Mouse (Mus musculus) liver, embryonic 13.5 days (tissue): ENCODE data around the gene Pwp1. TPM values are rescaled to one million over a fixed set of nuclear protein-coding genes. Genes with fewer than 3 reads are reported as not detected.
"Not testable (repeated sequence)": the region's sequence is repeated elsewhere in the genome, so short reads cannot be mapped to it uniquely, and the experiment has no call there.

Experiments
- ATAC-seq: fragments of 200-750 bp; cut with Nextera tagmentation; 2 replicates; pipeline ENCODE4 v1.8.0; 2017; ENCODE audit warnings: low read depth, mild to moderate bottlenecking, moderate number of reproducible peaks, moderate library complexity
- DNase-seq: peaks from one replicate; pipeline ENCODE4 v3.0.0; 2022
- H3K27ac ChIP-seq: fragments of 300-500 bp; sonication (generic); 2 replicates; pipeline ENCODE4 v1.5.1; 2015; ENCODE audit warnings: moderate library complexity, mild to moderate bottlenecking, inconsistent platforms
- H3K27me3 ChIP-seq: fragments of 300-500 bp; sonication (generic); 2 replicates; pipeline ENCODE4 v1.6.1; 2015; ENCODE audit warnings: mild to moderate bottlenecking, inconsistent platforms
- H3K36me3 ChIP-seq: fragments of 300-500 bp; sonication (generic); 2 replicates; pipeline ENCODE4 v1.6.1; 2015; ENCODE audit warnings: mild to moderate bottlenecking, inconsistent platforms
- H3K4me1 ChIP-seq: fragments of 300-500 bp; sonication (generic); replicated peaks from 2 replicates; pipeline ENCODE4 v1.6.1; 2015; ENCODE audit warnings: inconsistent platforms
- H3K4me2 ChIP-seq: fragments of 300-500 bp; sonication (generic); 2 replicates; pipeline ENCODE4 v1.6.1; 2015; ENCODE audit warnings: inconsistent platforms, mild to moderate bottlenecking, moderate library complexity
- H3K4me3 ChIP-seq: fragments of 300-500 bp; sonication (generic); replicated peaks from 2 replicates; pipeline ENCODE4 v1.5.1; 2015; ENCODE audit warnings: mild to moderate bottlenecking, inconsistent platforms
- H3K9ac ChIP-seq: fragments of 300-500 bp; sonication (generic); 2 replicates; pipeline ENCODE4 v1.6.1; 2015; ENCODE audit warnings: mild to moderate bottlenecking, inconsistent platforms
- H3K9me3 ChIP-seq: fragments of 300-500 bp; sonication (generic); replicated peaks from 2 replicates; pipeline ENCODE4 v1.6.1; 2016; ENCODE audit warnings: inconsistent platforms
- WGBS: fragments of 180-500 bp; shearing (Covaris S2); methylation state at CpG from one replicate; pipeline ENCODE4 v1.1.7; 2015; ENCODE audit not compliant: insufficient replicate concordance; 5-methylcytosine and 5-hydroxymethylcytosine counted together
- polyA plus RNA-seq: library from polyadenylated mRNA; unstranded; fragments of >200 nt; fragmentation: Nextera tagmentation; extraction: Ambion mirVana; gene quantifications from 2 replicates; pipeline ENCODE4 v1.2.1, GENCODE M21; 2015

Gene Pwp1
- 47.3 and 52.4 TPM in 2 replicates for polyA plus RNA-seq

DNA sequence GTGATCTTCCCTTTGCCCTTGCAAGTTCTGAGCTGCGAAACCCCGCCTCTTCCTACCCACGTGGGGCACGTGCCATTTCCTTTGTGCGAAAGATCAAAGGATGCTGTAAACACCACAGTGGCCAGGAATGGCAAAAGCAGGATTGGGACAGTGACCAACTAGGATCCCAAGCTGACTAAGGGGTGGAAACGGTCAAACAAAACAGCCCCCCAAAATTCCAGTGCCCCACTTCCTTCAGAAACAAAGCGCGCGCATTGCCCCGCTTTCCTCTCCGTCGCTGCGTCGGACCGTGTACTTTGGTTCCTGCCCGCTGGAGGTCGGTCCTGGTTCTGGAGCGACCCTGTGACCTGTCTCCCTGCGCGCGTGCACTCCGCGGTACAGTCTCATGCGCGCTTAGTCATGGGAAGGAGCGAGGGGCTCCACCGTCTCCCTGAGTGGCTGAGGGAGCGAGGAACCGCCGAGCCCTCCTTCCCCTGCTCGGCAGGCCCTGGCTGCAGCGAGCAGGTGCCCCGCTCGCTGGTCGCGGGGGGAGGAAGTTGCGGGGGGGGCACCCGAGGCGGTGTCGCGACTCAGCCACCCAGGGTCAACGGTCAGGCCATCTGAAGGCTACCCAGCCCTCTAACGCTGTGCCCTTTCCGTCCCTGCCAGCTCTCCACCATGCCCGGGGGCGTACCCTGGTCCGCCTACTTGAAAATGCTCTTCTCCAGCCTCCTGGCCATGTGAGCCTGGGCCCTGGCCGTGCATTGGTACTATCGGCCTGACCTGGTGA, at the start of gene Pwp1:
TSS of gene Pwp1 (plus strand) at position 410 of the 769 bp plus-strand sequence.
- peak within 1 kb of the TSS; percentile 66 for H3K4me2 ChIP-seq
- peak within 1 kb of the TSS; percentile 50 for H3K4me3 ChIP-seq
- not testable (repeated sequence) for H3K9me3 ChIP-seq, H3K27me3 ChIP-seq, H3K36me3 ChIP-seq, H3K27ac ChIP-seq, H3K4me1 ChIP-seq
- peak within 1 kb of the TSS; percentile 54; the same call in 1 of the 2 replicates for H3K9ac ChIP-seq
- ATAC-seq (peak; percentile 66), DNase-seq (peak; percentile 14)
- 4% methylated on average over 44 of the region's 49 CpGs for WGBS

DNA sequence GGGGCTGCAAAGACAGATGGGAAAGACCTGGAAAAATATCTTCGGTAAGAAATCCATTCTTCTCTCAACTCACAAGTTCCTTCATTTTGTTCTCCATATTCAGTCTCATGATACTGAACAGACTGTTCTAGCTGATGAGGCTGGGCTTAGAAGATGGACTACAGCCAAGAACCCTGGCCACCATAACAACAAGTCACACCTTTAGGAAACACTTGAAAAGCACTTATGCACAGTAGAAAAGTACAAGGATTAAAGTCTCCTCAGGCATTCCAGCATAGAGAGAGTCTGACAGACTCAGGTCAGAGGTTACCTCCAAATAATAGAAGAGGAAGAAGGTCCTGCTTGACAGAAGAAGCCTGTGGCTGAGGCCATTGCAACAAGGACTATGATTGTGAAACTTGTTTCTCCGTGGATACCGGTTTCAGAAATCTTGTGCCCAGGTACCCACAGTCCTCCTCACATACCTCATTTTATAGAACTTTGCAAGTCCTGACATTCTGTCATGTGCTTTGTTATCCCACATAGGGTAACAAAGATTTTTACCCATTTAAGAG, 7.1 kb upstream of the Pwp1 start:
- ATAC-seq = not testable (repeated sequence)

DNA sequence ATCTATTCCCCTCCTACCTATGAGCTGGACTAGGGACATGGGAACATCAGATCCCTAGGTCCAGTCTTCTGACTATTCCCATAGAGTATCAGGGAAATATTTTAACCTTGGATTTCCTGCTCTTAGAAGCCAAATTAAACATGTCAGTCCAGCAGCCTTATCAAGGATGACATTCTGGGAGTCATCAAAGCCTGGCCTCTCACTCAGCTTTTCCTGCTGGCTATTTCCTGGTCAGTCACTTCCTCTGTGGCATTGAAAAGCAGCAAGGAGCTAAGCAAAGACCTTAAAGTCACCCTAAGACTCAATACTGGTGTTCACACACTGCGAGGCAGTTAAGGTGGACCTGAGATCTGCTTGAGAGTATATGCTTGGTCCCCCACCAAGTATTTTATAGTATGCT, 5.5 kb upstream of the Pwp1 start:
- not testable (repeated sequence) for H3K4me2 ChIP-seq, H3K9ac ChIP-seq, ATAC-seq, H3K4me1 ChIP-seq, H3K4me3 ChIP-seq, DNase-seq, H3K36me3 ChIP-seq, H3K27ac ChIP-seq, H3K27me3 ChIP-seq, H3K9me3 ChIP-seq
- whole genome bisulfite sequencing = 44% methylated on average over 1 of the region's 1 CpGs

More for the DNA sequence above, 7.1 kb upstream of the Pwp1 start:
- H3K27ac ChIP-seq, H3K9ac ChIP-seq, H3K27me3 ChIP-seq, H3K4me3 ChIP-seq, H3K4me2 ChIP-seq, H3K4me1 ChIP-seq, DNase-seq, H3K9me3 ChIP-seq, H3K36me3 ChIP-seq: not testable (repeated sequence)
- 62% methylated on average over 1 of the region's 3 CpGs for WGBS

DNA sequence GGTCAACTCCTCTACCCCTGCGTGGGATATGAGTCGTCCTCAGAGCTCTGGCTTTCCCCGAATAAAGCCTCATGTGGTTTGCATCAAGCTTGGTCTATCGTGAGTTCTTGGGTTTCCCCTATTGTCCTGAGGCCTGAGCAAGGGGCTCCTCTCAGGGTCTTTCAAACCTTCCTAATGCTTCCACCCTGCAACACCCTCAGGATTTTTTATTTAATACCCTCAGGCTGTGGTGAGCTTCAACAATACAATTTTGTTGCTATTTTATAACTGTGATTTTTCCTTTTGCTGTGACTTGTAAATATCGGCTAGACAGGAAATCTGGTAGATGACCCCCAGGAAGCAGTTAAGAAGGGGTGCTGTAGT, 591 bp upstream of the Pwp1 start:
- not testable (repeated sequence) for H3K36me3 ChIP-seq, DNase-seq, ATAC-seq, H3K27ac ChIP-seq, H3K4me3 ChIP-seq, H3K9ac ChIP-seq, H3K9me3 ChIP-seq, H3K4me1 ChIP-seq, H3K27me3 ChIP-seq
- 61% methylated on average over 5 of the region's 5 CpGs for WGBS
- peak overlapping the region; percentile 66; the same call in 1 of the 2 replicates for H3K4me2 ChIP-seq

DNA sequence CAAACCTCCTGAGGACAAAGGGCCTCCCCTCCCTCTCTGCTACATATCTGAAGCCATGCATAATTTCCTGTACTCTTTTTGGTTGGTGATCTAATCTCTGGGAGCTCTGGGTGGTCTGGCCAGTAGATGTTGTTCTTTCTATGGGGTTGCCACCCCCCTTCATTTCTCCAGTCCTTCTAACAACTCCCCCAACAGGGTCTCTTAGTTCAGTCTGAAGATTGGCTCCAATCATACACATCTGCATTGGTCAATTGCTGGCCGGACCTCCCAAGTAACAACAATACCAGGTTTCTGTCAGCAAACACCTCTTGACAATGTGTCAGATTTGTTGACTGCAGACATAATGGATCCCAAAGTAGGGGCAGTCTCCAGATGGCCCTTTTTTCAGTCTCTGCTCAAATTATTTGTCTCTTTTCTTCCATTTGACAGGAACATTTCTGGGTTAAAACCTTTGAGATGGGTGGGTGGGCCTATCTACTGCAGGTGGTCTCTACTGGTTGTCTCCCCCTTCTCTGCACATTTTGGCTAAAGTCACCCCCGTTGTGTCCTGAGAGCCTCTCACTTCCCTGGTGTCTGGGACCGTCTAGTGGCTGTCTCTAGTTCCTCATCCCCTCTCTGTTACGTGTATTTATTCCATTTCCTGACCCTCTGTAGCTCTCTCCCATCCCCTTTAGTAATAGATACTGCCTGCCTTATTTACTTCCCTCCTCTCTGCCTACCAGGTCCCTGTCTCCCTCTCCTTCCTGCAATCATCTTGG, 17.0 kb downstream of the Pwp1 start:
- no peak for ATAC-seq
- no peak for DNase-seq
- H3K9ac ChIP-seq = no peak overlapping the region
- H3K27ac ChIP-seq = no peak overlapping the region
- no peak overlapping the region for H3K4me3 ChIP-seq
- no peaks in the 10 kb centered on the region for H3K36me3 ChIP-seq
- H3K4me2 ChIP-seq = no peak overlapping the region
- no peaks in the 10 kb centered on the region for H3K4me1 ChIP-seq
- H3K27me3 ChIP-seq = no peaks in the 10 kb centered on the region
- WGBS = 47% methylated on average over 4 of the region's 4 CpGs
- H3K9me3 ChIP-seq = no peaks in the 10 kb centered on the region

DNA sequence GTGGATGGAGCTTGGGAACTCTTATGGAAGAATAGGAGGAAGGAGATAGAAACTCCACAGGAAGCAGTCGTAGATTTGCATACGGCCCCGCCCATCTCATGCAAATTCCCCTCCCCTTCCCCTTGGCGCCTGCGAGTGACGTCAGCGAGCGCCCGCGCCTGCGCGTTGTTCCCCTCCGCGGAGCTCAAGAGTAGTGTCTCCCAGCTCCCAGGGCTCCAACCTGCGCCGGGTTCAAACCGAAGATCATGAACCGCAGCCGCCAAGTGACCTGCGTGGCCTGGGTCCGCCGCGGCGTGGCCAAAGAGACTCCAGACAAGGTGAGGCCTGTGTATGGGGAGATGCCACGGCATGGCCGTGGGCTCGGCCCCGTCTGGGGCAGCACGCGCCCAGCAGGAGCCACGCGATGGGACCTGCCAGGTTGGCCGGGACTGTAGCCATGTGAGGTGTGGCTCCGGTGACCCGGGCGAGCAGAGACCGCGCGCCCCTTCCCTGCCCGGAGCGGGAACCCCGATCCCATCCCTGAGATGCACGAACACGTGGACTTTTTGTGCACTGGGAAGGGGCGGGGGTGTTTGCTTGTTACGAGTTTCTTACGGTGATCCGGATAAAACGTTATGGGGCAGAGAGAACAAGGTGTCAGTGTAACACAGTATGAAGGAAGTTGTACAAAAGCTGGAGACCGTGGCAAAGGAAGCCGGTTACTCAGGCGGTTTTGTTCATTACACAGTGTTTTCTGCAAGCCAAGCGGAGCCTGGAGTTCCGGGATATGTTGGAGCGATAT, 42.6 kb downstream of the Pwp1 start:
- Histone ChIP-seq H3K9ac (peak overlapping the region; percentile 86), H3K4me1 (peaks cover 19% of the 10 kb centered on the region), H3K4me2 (peak overlapping the region; percentile 88), H3K9me3 (no peaks in the 10 kb centered on the region), H3K36me3 (peaks cover 31% of the 10 kb centered on the region), H3K4me3 (peak overlapping the region; percentile 93), H3K27ac (peak overlapping the region; percentile 80), H3K27me3 (no peaks in the 10 kb centered on the region)
- WGBS = under 1% methylated on average over 55 of the region's 55 CpGs
- peak; percentile 86 for DNase-seq
- ATAC-seq = peak; percentile 93

DNA sequence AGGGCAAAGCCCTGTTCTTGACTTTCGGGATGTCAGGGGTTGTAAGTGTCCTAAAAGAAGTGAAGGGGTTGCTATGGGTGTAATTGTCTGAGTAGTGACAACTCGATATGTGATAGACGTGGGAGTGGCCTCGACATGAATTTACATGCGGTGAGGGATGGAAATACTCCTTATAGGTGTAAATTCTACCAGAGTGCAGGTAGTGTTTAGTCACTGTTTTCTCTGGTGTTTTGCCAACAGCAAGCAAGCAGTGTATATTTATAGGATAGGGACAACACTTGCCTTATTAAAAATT, 43.1 kb downstream of the Pwp1 start:
- ATAC-seq (peak; percentile 19; the same call in 1 of the 2 replicates), DNase-seq (peak; percentile 6)
- H3K27me3 ChIP-seq = no peaks in the 10 kb centered on the region
- WGBS = under 1% methylated on average over 5 of the region's 5 CpGs
- peak overlapping the region; percentile 86 for H3K9ac ChIP-seq
- peak overlapping the region; percentile 93 for H3K4me3 ChIP-seq
- H3K4me2 ChIP-seq = peak overlapping the region; percentile 88
- peak overlapping the region; percentile 80; the same call in 1 of the 2 replicates for H3K27ac ChIP-seq
- H3K4me1 ChIP-seq = peaks cover 19% of the 10 kb centered on the region
- no peaks in the 10 kb centered on the region for H3K9me3 ChIP-seq
- peaks cover 36% of the 10 kb centered on the region for H3K36me3 ChIP-seq

DNA sequence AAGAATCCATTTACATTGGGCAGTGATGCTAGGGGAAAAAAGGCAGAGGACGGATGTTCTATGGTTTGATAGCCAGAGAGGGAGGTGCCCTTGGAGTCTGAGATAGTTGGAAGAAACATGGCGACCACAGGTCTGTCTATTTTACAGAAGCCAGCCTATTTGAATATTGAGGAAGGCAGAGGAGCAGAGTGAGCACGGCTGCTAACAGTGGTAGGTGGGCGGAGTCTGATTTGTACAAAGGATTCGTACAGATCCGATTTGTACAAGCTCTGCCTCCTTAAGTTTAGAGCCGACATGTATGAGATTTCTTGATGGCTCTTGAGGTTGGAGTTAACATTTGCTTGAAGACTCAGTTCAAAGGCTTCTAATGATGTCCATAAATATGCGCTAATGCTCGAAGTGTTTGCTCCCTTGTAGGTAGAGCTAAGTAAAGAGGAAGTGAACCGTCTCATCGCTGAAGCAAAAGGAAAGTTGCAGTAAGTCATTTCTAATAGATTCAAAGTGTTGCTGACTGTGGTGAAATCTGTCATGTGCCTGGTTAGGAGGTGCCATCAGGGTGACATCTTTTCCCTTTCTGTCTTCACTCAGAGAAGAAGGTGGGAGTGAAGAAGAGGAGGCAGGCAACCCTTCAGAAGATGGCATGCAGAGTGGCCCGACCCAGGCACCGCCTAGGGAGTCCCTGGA, 44.7 kb downstream of the Pwp1 start:
- ATAC-seq (no peak), DNase-seq (no peak)
- Histone ChIP-seq H3K9me3 (no peaks in the 10 kb centered on the region), H3K27me3 (no peaks in the 10 kb centered on the region), H3K9ac (no peak overlapping the region), H3K4me1 (peaks cover 19% of the 10 kb centered on the region), H3K4me2 (no peak overlapping the region), H3K4me3 (no peak overlapping the region), H3K36me3 (peaks cover 50% of the 10 kb centered on the region), H3K27ac (no peak overlapping the region)
- 78% methylated on average over 13 of the region's 13 CpGs for WGBS

DNA sequence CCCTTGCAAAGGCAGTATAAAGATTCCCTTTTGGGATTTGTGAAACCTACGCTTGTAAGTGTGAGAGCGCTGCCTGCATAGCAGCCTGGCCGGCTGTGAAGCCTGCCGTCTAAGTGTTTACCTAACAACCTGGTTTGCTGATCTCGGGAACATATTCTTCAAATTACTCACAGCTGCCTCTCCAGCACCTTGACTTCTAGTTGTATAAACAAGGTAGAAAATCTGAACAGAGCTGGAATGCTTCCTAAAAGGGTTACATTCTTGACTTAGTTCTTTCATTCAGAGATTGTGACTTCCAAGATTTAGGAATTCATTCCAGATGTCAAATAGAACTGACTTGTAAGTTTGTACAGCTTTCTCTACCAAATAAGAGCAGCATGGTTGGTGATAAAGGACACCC, 46.5 kb downstream of the Pwp1 start:
- H3K36me3 ChIP-seq = peaks cover 68% of the 10 kb centered on the region
- H3K9me3 ChIP-seq = no peaks in the 10 kb centered on the region
- no peak overlapping the region for H3K4me2 ChIP-seq
- H3K9ac ChIP-seq = no peak overlapping the region
- H3K27ac ChIP-seq = no peak overlapping the region
- ATAC-seq = no peak
- peaks cover 19% of the 10 kb centered on the region for H3K4me1 ChIP-seq
- no peaks in the 10 kb centered on the region for H3K27me3 ChIP-seq
- H3K4me3 ChIP-seq = no peak overlapping the region
- 87% methylated on average over 5 of the region's 5 CpGs for WGBS
- no peak for DNase-seq

DNA sequence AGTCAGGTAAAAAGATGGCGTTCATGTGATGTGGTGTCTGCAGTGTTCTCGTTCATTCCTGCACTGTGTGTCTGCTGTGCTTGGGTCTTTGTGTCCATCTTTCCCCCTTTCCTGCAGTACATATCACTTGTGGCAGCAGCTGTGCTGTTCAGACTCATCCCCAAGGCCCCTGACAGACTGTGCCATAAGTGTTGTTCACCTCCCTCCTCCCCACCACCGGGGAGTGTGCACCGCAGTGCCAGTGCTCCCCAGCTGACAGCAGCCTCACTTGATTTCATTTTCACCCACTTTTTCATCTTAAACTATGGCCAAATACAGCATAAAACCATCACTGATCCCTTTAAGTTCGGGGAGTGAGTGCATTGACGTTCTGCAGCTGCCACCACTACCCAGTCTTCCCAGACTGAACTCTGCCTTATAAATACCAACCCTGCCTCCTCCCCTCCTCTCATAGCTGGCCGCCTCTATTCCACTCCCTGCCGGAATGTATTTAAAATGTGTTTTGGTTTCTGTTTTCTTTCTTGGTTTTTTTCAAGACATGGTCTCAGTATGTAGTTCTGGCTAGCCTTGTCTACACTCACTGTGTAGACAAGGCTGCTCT, 50.7 kb downstream of the Pwp1 start:
- Histone ChIP-seq H3K4me3 (no peak overlapping the region), H3K27me3 (no peaks in the 10 kb centered on the region), H3K27ac (no peak overlapping the region), H3K4me1 (no peaks in the 10 kb centered on the region), H3K4me2 (no peak overlapping the region), H3K9me3 (no peaks in the 10 kb centered on the region), H3K9ac (no peak overlapping the region), H3K36me3 (peaks cover 94% of the 10 kb centered on the region)
- no peak for DNase-seq
- WGBS = 85% methylated on average over 8 of the region's 8 CpGs
- ATAC-seq = no peak
